Comparison of ENCODE assay signal across 13 mouse cellular contexts in the genomic region with DNA sequence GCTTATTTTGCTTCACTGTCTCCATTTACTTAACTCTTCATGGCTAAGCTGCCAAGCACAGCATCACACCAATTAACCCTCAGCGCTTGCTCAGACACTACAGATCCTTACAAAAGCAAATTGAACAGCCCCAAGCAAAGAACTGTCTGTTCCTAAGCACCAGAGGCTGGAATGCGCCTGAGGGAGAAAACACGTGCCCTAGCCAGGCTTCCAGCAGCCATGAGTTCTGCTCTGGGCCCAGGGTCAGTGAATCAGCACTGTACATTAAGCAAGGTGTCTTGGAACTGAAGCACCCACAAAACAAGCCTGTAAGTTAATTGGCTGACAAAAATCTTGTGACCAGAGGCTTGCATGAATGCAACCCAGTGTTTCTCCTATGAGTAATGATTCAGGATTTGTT. TPM values are rescaled to one million over a fixed set of nuclear protein-coding genes. Genes with fewer than 3 reads are reported as not detected.
DNase-seq lines count a peak whose midpoint lies in the region; ATAC-seq lines count a peak whose summit lies in the region.
"Had no signal": no experiment of that assay in that cellular context is flagged by ENCODE, and none has a peak within 500 bp of the region (broad histone marks: within the 10 kb centered on the region; RNA-seq: fewer than 3 reads in every experiment).

No protein-coding gene starts in this region.

- peak; percentile 83 for ATAC-seq in forebrain, embryonic 13.5 days
- ATAC-seq in midbrain, embryonic 11.5 days (ENCODE audit: low FRiP score): peak; percentile 54; the same call in 1 of the 2 replicates
- ATAC-seq: CD4-positive, CD25-positive, alpha-beta regulatory T cell, adult 4 months had no signal

- no peaks in the 10 kb centered on the region for H3K9me3 ChIP-seq in forebrain, embryonic 13.5 days (replicated peaks)
- no peaks in the 10 kb centered on the region for H3K9me3 ChIP-seq in midbrain, embryonic 11.5 days (ENCODE audit: control insufficient read depth, low read length)

- H3K9ac ChIP-seq in forebrain, embryonic 13.5 days: no peak overlapping the region
- no peak overlapping the region for H3K9ac ChIP-seq in midbrain, embryonic 11.5 days (ENCODE audit: low read length)
- H3K9ac ChIP-seq: liver, embryonic 14.5 days had no signal

- H3K27ac ChIP-seq in forebrain, embryonic 13.5 days: peak overlapping the region; percentile 35
- H3K27ac ChIP-seq in midbrain, embryonic 11.5 days (ENCODE audit: low read depth, low read length): no peak overlapping the region
- H3K27ac ChIP-seq: liver, embryonic 14.5 days; macrophage had no signal

- DNase-seq in 3T3-L1 (ENCODE audit: low read depth, low spot score): peak; percentile 95
- peak; percentile 88 for DNase-seq in adipocyte (ENCODE audit: low spot score)
- DNase-seq in midbrain, embryonic 11.5 days (ENCODE audit: low spot score, missing footprints): no peak
- no peak for DNase-seq in gastrocnemius, postnatal 25 days
- no peak for DNase-seq in cerebellum, adult 8-10 months
- no peak for DNase-seq in left cerebral cortex, adult 11 months (ENCODE audit: low spot score)
- no peak for DNase-seq in ovary, adult 18-20 months (ENCODE audit: low spot score)
- DNase-seq: kidney, adult 9 months; thymus, postnatal 4 days had no signal

- H3K36me3 ChIP-seq in forebrain, embryonic 13.5 days (ENCODE audit: poor library complexity, severe bottlenecking): no peaks in the 10 kb centered on the region
- no peaks in the 10 kb centered on the region for H3K36me3 ChIP-seq in midbrain, embryonic 11.5 days (ENCODE audit: control insufficient read depth, insufficient read depth, low read length)

- WGBS in forebrain, embryonic 13.5 days: 0% methylated on average over 3 of the region's 3 CpGs
- WGBS in midbrain, embryonic 11.5 days: 14% methylated on average over 3 of the region's 3 CpGs

- no peak overlapping the region for H3K4me3 ChIP-seq in forebrain, embryonic 13.5 days
- H3K4me3 ChIP-seq in midbrain, embryonic 11.5 days (ENCODE audit: low read depth, low read length): no peak overlapping the region

- peaks cover 12% of the 10 kb centered on the region for H3K27me3 ChIP-seq in forebrain, embryonic 13.5 days
- no peaks in the 10 kb centered on the region for H3K27me3 ChIP-seq in midbrain, embryonic 11.5 days (ENCODE audit: control insufficient read depth, insufficient read depth, low read length)

- H3K4me1 ChIP-seq in forebrain, embryonic 13.5 days: peaks cover 23% of the 10 kb centered on the region
- H3K4me1 ChIP-seq in midbrain, embryonic 11.5 days (ENCODE audit: control insufficient read depth, insufficient read depth, low read length): peaks cover 10% of the 10 kb centered on the region; the same call in 1 of the 2 replicates

- H3K4me2 ChIP-seq in forebrain, embryonic 13.5 days: no peak overlapping the region
- no peak overlapping the region for H3K4me2 ChIP-seq in midbrain, embryonic 11.5 days

RNA-seq across cellular contexts. Expression of a gene that starts 18.5 kb away (rescaled TPM):
- 0.36 and 0.81 TPM in 2 replicates for polyA plus RNA-seq in forebrain, embryonic 13.5 days (2015; fragmentation: Nextera tagmentation; extraction: Ambion mirVana)
- 0.39 and 1.7 TPM in 2 replicates for polyA plus RNA-seq in midbrain, embryonic 11.5 days (2014; fragmentation: Nextera tagmentation; extraction: Ambion mirVana)
- 1 to 10 TPM; 5.9 to 8.6 TPM for total RNA-seq in gastrocnemius, postnatal 25 days (2021)
- polyA plus RNA-seq: CD4-positive, CD25-positive, alpha-beta regulatory T cell, adult 4 months; macrophage had no signal

Comparison
In these comparisons a context has a peak if more than half of its experiments do, and no peak if none do; other contexts are left out.
1. DNase-seq: peak in 3T3-L1 (single experiment) and adipocyte (single experiment); none in midbrain, embryonic 11.5 days (single experiment), gastrocnemius, postnatal 25 days (single experiment), cerebellum, adult 8-10 months (single experiment), left cerebral cortex, adult 11 months (single experiment) and ovary, adult 18-20 months (single experiment).